Mouse (Mus musculus): ENCODE measurements around the gene Dock2. TPM values are rescaled to one million over a fixed set of nuclear protein-coding genes. Genes with fewer than 3 reads are reported as not detected.
A peak's percentile ranks its signal among the peaks of the same experiment; 100 is the strongest.

Gene Dock2
- polyA plus RNA-seq, 1 experiment: 3.4 TPM

DNA sequence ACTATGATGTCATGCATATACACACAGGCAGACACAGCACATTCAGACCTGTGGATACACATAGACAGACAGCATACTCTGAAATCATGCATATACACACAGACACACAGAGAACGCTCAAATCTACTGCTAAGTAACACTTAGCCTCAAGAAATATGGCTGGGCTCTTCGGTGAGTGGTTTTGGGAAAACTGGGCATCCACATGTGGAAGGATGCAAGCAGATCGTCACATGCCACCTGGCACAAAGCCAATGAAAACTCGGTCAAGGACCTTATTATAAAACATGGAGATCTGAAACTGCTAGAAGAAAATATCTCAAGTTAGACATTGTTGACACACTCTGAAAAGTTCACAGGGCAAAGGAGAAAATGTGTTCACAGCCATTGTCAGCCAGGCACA lies 255.7 kb downstream of the Dock2 start:
- DNase-seq (ENCODE audit: low read depth): no peak

- no peak for DNase-seq (ENCODE audit: low read depth)
Measured at GRCm38 (mm10) chr11:34527238-34527637, 256.5 kb downstream of the Dock2 start.

DNA sequence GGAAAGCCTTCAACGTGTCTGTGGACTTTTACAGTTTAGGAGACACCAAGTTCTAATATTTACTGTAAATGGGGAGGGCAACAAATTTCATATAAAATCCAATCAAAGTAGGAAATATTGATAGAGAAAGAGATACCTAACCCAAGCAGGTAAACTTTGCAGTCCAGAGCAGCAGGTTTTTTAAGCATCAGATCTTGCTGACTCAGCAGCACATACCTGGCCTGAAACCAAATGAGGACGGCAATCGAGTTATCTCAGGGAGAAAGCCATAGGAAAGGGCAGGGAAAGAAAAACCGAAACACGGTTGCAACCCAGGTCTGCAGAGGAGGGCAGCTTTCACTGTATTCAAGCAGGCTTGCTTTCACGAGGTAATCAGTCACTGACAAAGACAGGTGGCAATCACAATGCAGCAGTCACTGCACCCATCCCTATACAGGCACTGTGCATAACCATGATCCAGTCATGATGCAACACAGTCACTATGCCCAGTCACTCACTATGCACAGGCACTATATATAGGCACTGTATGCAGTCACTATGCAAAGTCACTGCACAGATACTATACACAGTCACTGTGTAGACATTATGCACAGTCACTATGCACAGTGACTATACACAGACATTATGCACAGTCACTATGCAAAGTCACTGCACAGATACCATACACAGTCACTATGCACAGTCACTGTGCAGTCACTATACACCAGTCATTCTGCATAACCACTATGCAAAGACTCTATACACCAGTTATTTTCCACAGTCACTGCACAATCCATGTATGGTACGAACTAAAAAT lies 258.4 kb downstream of the Dock2 start:
- no peak for DNase-seq (ENCODE audit: low read depth)

DNA sequence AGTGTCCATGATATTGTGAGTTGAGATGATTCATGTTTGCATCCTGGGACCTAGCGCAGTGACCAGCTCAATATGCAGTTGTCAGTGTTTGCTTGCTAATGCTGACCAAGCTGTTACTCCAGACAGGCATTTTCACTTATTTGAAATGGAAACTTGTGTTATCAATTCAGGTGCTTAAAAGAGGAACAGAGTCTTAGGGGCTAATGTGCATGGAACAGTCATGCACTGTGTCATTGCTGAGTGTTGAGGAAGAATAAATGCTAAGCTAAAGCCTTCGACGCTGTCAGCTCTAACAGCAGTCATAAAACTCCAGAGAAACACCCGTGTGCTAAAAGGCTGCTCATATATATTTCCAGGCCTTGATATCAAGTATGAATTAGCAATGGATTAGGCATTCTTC lies 259.1 kb downstream of the Dock2 start:
- no peak for DNase-seq (ENCODE audit: low read depth)

- no peak for DNase-seq (ENCODE audit: low read depth)
Measured at GRCm38 (mm10) chr11:34518566-34518965, 265.1 kb downstream of the Dock2 start.

DNA sequence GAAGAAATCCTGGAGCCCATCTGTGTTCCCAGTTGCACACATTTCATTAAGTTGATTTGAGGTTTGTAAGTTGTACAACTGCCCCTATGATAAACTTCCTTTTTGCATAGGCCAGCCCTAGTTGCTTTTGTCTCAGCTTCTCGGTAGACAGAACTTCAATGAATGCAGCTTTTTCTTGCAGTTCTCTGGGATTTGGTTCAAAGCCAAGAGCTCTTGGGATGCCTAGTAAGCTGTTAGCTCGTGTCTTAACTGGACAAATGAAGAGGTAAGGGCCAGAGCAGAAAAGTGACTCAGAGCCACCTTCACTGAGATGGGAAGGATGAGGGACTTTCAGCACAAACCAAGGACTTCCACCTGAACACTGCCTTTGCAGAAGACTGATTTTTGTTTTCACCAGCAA lies 266.7 kb downstream of the Dock2 start:
- no peak for DNase-seq (ENCODE audit: low read depth)

- DNase-seq (ENCODE audit: low read depth): peak; percentile 8
Measured at GRCm38 (mm10) chr11:34515301-34515700, 268.4 kb downstream of the Dock2 start.

GRCm38 (mm10) chr11:34506390-34506789 lies 277.3 kb downstream of the Dock2 start:
- DNase-seq (ENCODE audit: low read depth): no peak

DNA sequence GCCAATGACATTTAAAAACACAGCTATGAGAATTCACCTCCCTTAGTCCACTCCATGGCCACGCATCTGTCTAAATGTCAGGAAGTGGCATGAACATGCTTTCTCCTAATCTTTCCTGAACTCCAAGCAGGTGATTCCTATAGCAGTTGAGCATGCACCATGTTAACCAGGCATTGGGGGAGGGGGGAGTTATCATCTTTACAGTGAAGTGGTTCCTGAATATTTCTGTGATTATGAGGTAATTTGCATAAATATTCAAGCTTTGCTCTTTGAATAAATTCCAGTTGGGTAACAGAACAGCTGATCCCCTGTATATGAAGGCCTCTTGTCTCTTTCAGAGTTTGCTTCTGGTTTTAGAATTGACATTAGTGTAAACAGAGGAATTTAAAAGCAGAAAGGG lies 284.0 kb downstream of the Dock2 start:
- DNase-seq (ENCODE audit: low read depth): no peak

DNA sequence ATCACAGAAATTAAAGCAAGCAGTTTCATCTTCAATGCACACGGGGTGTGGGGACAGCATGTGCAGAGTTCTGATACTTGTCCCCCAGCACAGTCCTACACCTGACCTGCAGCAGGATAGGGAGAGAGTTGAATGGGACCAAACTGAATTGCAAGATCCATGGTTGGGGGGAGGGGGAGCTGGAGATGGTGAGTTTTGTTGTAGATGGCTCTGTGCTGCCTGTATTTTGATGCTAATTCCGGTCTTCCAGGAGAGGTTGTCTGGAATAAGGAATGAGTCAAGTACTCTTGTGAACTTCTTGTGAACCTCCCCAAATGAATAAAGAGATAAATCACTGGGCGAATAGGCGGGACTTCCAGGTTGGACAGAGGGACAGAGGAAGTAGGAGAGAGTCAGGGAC lies 289.0 kb downstream of the Dock2 start:
- no peak for DNase-seq (ENCODE audit: low read depth)

GRCm38 (mm10) chr11:34492986-34493385 lies 290.7 kb downstream of the Dock2 start:
- no peak for DNase-seq (ENCODE audit: low read depth)

DNA sequence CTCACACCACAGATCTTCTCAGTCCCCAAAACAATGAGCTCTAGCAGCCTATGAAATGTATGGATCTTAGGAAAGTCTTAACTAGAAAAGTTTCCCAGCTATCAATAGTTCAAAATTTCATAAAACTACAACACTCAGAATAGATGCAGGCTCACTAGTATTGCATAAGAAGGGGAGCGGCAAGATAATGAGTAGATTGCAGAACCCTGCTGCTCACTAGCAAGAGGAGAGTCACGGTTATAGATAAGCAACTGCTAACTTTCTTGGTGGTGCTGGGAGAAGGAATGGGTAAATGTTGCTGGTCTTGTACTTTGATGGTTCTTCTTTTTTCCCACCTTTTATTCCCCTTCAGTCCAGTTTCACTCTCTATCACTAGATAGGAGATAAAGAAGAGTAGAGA lies 291.5 kb downstream of the Dock2 start:
- no peak for DNase-seq (ENCODE audit: low read depth)

DNA sequence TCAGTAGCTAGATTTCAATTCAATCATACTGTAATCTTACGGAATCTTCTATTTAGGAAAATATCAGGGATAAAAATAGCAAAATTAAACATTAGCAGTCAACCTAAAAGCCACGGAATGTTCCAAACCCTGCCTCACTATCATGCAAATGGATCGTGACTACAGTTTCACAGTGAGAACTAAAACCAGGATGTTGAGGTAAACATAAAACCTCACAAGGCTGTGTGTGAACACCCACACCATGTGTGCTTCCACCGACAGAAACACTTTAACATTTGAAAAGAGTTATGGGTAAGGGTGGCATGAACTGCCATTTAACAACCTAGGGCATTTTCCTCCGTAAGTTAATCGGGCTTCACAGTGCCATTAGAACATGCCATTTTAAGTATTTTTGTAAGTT lies 294.1 kb downstream of the Dock2 start:
- no peak for DNase-seq (ENCODE audit: low read depth)

DNA sequence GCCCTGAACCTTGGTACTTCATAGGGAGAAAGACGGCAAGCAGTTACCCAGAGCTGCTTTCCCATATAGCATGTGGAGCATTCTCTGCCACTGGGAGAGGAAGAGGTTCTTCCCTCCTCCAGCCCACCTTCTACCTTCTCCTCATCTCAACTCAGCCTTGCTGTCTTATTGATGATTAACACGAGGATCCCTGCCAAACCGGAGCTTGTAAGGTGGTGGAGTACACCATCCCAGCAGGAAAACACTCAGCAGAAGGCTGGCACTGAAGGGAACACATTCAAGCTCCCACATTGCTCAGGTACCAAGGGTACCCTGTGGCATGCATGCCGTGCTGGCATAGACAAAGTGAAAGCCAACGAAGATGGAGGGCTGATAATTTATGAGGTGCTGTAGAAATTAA lies 304.4 kb downstream of the Dock2 start:
- no peak for DNase-seq (ENCODE audit: low read depth)

DNA sequence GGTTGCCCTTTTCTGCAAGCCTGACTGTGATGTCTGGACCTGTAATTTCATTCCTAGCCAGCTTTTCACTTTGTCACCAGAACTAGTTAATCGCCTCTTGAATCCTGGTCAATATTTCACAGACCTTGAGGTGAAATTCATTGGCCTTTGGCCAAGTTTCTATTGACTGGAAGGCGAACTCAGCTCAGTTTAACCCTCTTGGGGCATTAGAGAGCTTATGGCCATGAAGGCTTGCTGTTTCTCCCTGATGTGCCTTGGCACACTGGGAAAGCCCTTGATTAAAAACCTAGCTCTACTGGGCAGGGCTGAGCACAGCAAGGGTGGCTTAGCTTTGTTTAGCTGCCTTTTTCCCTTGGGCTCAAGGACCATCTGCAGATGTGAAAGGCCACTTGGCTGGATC lies 313.9 kb downstream of the Dock2 start:
- no peak for DNase-seq (ENCODE audit: low read depth)

DNA sequence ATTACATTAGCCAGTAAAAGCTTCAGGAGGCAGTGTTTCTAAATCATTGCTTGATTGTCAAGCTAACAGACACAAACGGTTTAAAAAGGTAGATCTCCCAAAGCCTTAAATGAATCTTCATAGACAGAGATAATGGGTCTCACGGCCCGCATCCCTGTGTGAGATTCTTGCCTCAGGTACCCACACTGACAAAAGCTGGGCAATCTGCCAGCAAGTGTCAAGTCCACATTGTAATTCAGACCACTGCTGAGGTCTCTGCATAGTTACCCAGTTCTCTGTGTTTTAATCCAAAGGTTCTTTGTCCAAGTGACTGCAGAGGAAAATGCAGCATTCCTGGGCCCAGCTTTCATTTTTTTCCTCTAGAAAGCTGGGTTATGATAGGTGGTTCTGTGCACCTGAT lies 315.1 kb downstream of the Dock2 start:
- DNase-seq (ENCODE audit: low read depth): no peak

DNA sequence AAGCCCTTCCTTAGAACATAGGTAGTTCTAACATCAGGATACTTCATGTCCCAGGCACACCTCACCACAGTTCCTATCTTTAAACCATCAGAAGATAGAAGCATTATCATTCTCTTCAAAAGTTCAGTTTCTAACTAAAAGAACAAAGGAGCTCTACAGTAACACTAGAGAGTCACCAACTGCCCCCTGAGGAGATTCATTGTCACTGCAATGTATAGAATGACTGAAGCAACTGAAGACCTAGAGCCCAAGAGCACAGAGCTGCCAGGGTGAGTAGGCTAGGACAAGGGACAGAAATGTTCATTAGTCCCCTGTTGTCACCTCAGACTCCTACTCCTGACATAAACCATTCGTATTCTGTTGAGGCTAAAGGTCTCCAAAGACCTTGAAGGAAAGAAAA lies 316.6 kb downstream of the Dock2 start:
- DNase-seq (ENCODE audit: low read depth): no peak

- no peak for DNase-seq (ENCODE audit: low read depth)
Measured at GRCm38 (mm10) chr11:34449944-34450343, 333.7 kb downstream of the Dock2 start.

GRCm38 (mm10) chr11:34447891-34448290 lies 335.8 kb downstream of the Dock2 start:
- DNase-seq (ENCODE audit: low read depth): no peak

DNA sequence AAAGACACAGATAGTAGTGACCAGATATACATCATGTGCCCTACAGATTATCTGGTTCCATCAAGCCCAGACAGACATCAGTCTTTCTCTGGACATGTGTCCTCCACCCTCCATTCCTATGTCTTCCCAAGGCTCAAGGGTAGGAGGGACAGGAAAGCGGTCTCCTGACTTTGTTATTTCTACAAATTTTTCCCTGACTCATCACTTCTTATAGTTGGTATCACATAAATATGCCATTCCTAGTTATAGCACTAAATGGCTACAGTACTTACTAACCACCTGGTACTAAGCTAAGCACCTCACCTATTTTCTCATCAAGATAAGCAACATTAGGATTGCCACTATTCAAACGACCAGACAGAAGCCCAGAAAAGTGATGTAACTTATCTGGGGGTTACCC lies 345.3 kb downstream of the Dock2 start:
- no peak for DNase-seq (ENCODE audit: low read depth)

GRCm38 (mm10) chr11:34437446-34437845 lies 346.2 kb downstream of the Dock2 start:
- no peak for DNase-seq (ENCODE audit: low read depth)

- DNase-seq (ENCODE audit: low read depth): no peak
Measured at GRCm38 (mm10) chr11:34431978-34432377, 351.7 kb downstream of the Dock2 start.

GRCm38 (mm10) chr11:34431371-34431770 lies 352.3 kb downstream of the Dock2 start:
- no peak for DNase-seq (ENCODE audit: low read depth)

- no peak for DNase-seq (ENCODE audit: low read depth)
Measured at GRCm38 (mm10) chr11:34430940-34431339, 352.8 kb downstream of the Dock2 start.
